Mouse (Mus musculus) kidney, adult 2 months (tissue): ENCODE measurements around the gene Trub2. TPM values are rescaled to one million over a fixed set of nuclear protein-coding genes. Genes with fewer than 3 reads are reported as not detected.

Experiments used
- DNase-seq: peaks from one replicate; pipeline ENCODE4 v3.0.0; 2021
- H3K27ac ChIP-seq: fragments of 200-500 bp; 2 replicates; pipeline ENCODE4 v1.5.1; 2012; ENCODE audit warnings: low read depth, low read length, control low read depth, inconsistent platforms; ENCODE audit not compliant: insufficient read depth
- H3K27me3 ChIP-seq: fragments of 200-500 bp; replicated peaks from 2 replicates; pipeline ENCODE4 v1.6.1; 2012; ENCODE audit warnings: mild to moderate bottlenecking, moderate library complexity, low read length, inconsistent platforms; ENCODE audit not compliant: control insufficient read depth, insufficient read depth
- H3K36me3 ChIP-seq: fragments of 200-500 bp; 2 replicates; pipeline ENCODE4 v1.6.1; 2012; ENCODE audit warnings: mild to moderate bottlenecking, moderate library complexity, low read length, inconsistent platforms; ENCODE audit not compliant: control insufficient read depth, insufficient read depth
- H3K4me1 ChIP-seq: fragments of 200-500 bp; 2 replicates; pipeline ENCODE4 v1.6.1; 2011; ENCODE audit warnings: low read length; ENCODE audit not compliant: control insufficient read depth, insufficient read depth
- H3K4me3 ChIP-seq: fragments of 200-500 bp; 2 replicates; pipeline ENCODE4 v1.5.1; 2011; ENCODE audit warnings: mild to moderate bottlenecking, low read depth, low read length, control low read depth; ENCODE audit not compliant: insufficient read depth
- CTCF ChIP-seq: fragments of 200-500 bp; conservative IDR thresholded peaks from 2 replicates; pipeline ENCODE4 v1.5.1; 2011; ENCODE audit warnings: low read depth, mild to moderate bottlenecking, control low read depth, low read length, moderate library complexity, mixed read lengths; ENCODE audit not compliant: insufficient read depth, insufficient read length
- POLR2A ChIP-seq: fragments of 200-500 bp; IDR thresholded peaks from one replicate; pipeline ENCODE4 v1.6.1; 2011; ENCODE audit warnings: low read depth, low read length, control low read depth
- WGBS: fragments of 180-500 bp; shearing (Covaris S2); methylation state at CpG from one replicate; pipeline ENCODE4 v1.1.7; 2018; 5-methylcytosine and 5-hydroxymethylcytosine counted together
- polyA plus RNA-seq: library from polyadenylated mRNA; depleted of rRNA; stranded (reverse); fragments of >200 nt; gene quantifications from 2 replicates; pipeline ENCODE4 v1.2.3, GENCODE M21; 2012

The Trub2 gene
- polyA plus RNA-seq, 1 experiment: 32.7 TPM

GRCm38 (mm10) chr2:29773323-29773722 is 15.0 kb downstream of the Trub2 start:
- Histone ChIP-seq H3K36me3 (0 out of 2 replicates have a peak, but pooled peaks cover 2% of the 10 kb centered on the region), H3K4me1 (peaks cover under 1% of the 10 kb centered on the region; the same call in 1 of the 2 replicates), H3K27me3 (no peaks in the 10 kb centered on the region), H3K27ac (no peak overlapping the region), H3K4me3 (no peak overlapping the region)
- WGBS: 85% methylated on average over 4 of the region's 4 CpGs
- TF ChIP-seq CTCF (no peak), POLR2A (no peak)
- no peak for DNase-seq

- H3K4me3 ChIP-seq: no peak overlapping the region
- H3K27ac ChIP-seq: no peak overlapping the region
- peaks cover 6% of the 10 kb centered on the region; the same call in 1 of the 2 replicates for H3K4me1 ChIP-seq
- H3K36me3 ChIP-seq: no peaks in the 10 kb centered on the region
- WGBS: 75% methylated on average over 8 of the region's 8 CpGs
- H3K27me3 ChIP-seq: no peaks in the 10 kb centered on the region
- TF ChIP-seq POLR2A (no peak), CTCF (no peak)
- no peak for DNase-seq
Measured at GRCm38 (mm10) chr2:29771611-29772461, 16.5 kb downstream of the Trub2 start.

- 0 out of 2 replicates have a peak, but pooled peaks have one; percentile 22 for TF ChIP-seq CTCF
- TF ChIP-seq POLR2A: no peak
- H3K27me3 ChIP-seq: no peaks in the 10 kb centered on the region
- H3K4me1 ChIP-seq: peaks cover 6% of the 10 kb centered on the region; the same call in 1 of the 2 replicates
- H3K36me3 ChIP-seq: no peaks in the 10 kb centered on the region
- H3K4me3 ChIP-seq: no peak overlapping the region
- H3K27ac ChIP-seq: no peak overlapping the region
- no peak for DNase-seq
Measured at GRCm38 (mm10) chr2:29770162-29770561, 18.1 kb downstream of the Trub2 start.

GRCm38 (mm10) chr2:29768901-29769300 is 19.4 kb downstream of the Trub2 start:
- TF ChIP-seq POLR2A (no peak), CTCF (no peak)
- H3K4me3 ChIP-seq: no peak overlapping the region
- no peak for DNase-seq
- WGBS: 67% methylated on average over 9 of the region's 9 CpGs
- no peak overlapping the region for H3K27ac ChIP-seq
- H3K27me3 ChIP-seq: no peaks in the 10 kb centered on the region
- no peaks in the 10 kb centered on the region for H3K36me3 ChIP-seq
- H3K4me1 ChIP-seq: peaks cover 6% of the 10 kb centered on the region; the same call in 1 of the 2 replicates

- no peaks in the 10 kb centered on the region for H3K27me3 ChIP-seq
- H3K27ac ChIP-seq: peak overlapping the region; percentile 72
- no peak for TF ChIP-seq CTCF
- no peak for TF ChIP-seq POLR2A
- WGBS: 30% methylated on average over 11 of the region's 11 CpGs
- peaks cover 6% of the 10 kb centered on the region; the same call in 1 of the 2 replicates for H3K4me1 ChIP-seq
- peak; percentile 69 for DNase-seq
- H3K36me3 ChIP-seq: no peaks in the 10 kb centered on the region
- H3K4me3 ChIP-seq: no peak overlapping the region
Measured at GRCm38 (mm10) chr2:29767976-29768709, 20.2 kb downstream of the Trub2 start.

GRCm38 (mm10) chr2:29764831-29765230 is 23.5 kb downstream of the Trub2 start:
- H3K27ac ChIP-seq: no peak overlapping the region
- DNase-seq: peak; percentile 70
- TF ChIP-seq CTCF (peak; percentile 97), POLR2A (no peak)
- H3K27me3 ChIP-seq: no peaks in the 10 kb centered on the region
- peaks cover 6% of the 10 kb centered on the region; the same call in 1 of the 2 replicates for H3K4me1 ChIP-seq
- 0% methylated on average over 1 of the region's 1 CpGs for WGBS
- H3K4me3 ChIP-seq: no peak overlapping the region
- H3K36me3 ChIP-seq: no peaks in the 10 kb centered on the region

- H3K27me3 ChIP-seq: no peaks in the 10 kb centered on the region
- no peak for DNase-seq
- no peak for TF ChIP-seq POLR2A
- TF ChIP-seq CTCF: no peak
- H3K4me1 ChIP-seq: peaks cover 3% of the 10 kb centered on the region; the same call in 1 of the 2 replicates
- no peak overlapping the region for H3K4me3 ChIP-seq
- H3K27ac ChIP-seq: no peak overlapping the region
- H3K36me3 ChIP-seq: no peaks in the 10 kb centered on the region
Measured at GRCm38 (mm10) chr2:29755693-29756092, 32.6 kb downstream of the Trub2 start.
